Mouse (Mus musculus) testis, adult 2 months (tissue): ENCODE results near the gene Tnni1.

ENCODE experiments used
- CTCF ChIP-seq: fragments of 200-500 bp; IDR thresholded peaks from 2 replicates; pipeline ENCODE4 v1.5.1; 2012; ENCODE audit warnings: low read depth, mild to moderate bottlenecking, inconsistent platforms, low read length, moderate library complexity; ENCODE audit not compliant: control insufficient read depth, insufficient read depth, insufficient replicate concordance
- POLR2A ChIP-seq: fragments of 200-500 bp; IDR thresholded peaks from 2 replicates; pipeline ENCODE4 v1.6.1; 2012; ENCODE audit warnings: low read depth, mild to moderate bottlenecking, inconsistent platforms, low read length, moderate library complexity; ENCODE audit not compliant: control insufficient read depth

GRCm38 (mm10) chr1:135818481-135819086 lies 39.4 kb downstream of the Tnni1 start, which contains the start of gene Lad1:
- TF ChIP-seq CTCF (no peak), POLR2A (no peak)
